Mouse (Mus musculus) T-helper 2 cell (primary cell): Measurements from ENCODE around the gene Tpm3.

ENCODE experiments used
- in situ Hi-C: fragments of 300-600 bp; cut with MboI, MseI; formaldehyde crosslinking; loops from one replicate; pipeline ENCODE4 v1.15.1; 2025; ENCODE audit warnings: high pct_unique_total_duplicates

The Tpm3 gene

DNA sequence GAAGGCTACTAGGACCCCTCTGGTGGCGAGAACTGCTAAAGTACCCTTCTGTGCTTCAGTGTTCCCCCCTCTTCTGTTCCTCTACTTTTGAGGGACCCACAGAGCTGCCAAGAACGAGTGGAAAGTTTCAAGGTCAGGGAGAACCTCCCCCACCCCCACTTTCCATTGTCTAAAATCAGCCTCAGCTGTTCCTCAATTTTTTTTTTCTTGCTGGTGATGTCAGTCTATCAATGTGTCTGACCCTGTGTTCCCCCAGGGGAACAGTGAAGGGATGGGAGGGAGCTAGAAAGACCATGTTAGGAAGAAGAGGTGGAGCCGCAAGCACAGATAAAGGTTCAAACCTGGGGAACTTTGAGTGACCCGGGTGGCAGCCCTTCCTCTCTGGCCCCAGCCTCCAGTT, at the start of gene Tpm3:
Gene Tpm3, plus strand, starts transcription at position 356 of the 400 bp plus-strand sequence.
- in situ Hi-C loops: loop anchor here (10.0 kb wide), 1 partner anchor 1387 kb away; the partner anchor contains the start of gene Khdc4

DNA sequence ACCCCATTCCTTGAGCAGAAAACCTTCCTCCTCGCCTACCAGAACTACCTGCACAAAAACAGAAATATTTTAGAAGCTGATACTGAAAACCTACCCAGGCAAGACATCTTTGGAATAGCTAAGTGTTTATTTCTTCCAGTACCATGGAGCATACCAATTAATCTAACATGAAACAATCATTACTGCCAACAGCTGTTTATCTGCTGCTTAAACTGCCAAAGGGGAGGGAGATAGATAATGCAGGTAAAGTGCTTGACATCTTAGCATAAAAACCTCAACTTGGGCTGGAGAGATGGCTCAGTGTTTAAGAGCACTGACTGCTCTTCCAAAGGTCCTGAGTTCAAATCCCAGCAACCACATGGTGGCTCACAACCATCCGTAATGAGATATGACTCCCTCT, 37.8 kb upstream of the Tpm3 start:
- in situ Hi-C loops: loop anchor here (25.0 kb wide), 1 partner anchor 972 kb away; no protein-coding TSS in a partner anchor

DNA sequence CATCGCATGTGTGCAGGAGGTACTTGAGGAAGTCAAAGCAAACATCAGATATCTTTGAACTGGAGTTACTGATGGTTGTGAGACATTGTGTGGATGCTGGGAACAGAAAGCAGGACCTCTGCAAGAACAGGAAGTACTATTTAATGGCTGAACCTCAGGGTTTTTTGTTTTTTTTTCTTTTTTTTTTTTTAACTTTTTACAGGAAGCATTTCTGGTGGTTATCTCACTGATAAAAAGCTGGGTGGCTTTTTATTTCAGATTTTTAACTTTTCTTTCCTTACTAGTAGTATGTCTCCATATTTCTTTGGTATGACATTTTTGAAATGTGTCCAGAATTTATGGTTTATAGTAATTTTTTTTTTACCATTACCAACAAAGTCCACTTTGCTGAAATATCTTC, 36.2 kb upstream of the Tpm3 start:
- in situ Hi-C loops: loop anchor here (25.0 kb wide), 1 partner anchor 974 kb away; no protein-coding TSS in a partner anchor

DNA sequence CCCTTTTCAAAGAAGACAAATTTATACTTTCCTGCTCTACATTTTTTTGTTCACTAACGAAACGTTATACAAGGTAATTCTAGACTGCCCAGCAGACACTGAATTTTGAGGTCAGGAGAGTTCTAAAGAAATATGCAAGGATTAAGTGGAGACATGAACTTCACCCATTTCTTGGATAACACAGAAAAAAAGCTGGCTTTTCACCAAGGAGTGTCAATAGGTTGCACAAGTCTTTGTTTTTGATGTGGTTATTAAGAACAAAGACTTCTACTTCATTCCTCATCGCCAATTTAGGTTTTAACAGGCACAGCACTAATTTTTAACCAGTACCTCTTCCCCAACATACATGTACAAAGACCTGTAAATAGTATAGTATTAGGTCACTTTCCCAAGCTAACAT, 22.8 kb upstream of the Tpm3 start:
- in situ Hi-C loops: loop anchor here (25.0 kb wide), 1 partner anchor 987 kb away; no protein-coding TSS in a partner anchor

DNA sequence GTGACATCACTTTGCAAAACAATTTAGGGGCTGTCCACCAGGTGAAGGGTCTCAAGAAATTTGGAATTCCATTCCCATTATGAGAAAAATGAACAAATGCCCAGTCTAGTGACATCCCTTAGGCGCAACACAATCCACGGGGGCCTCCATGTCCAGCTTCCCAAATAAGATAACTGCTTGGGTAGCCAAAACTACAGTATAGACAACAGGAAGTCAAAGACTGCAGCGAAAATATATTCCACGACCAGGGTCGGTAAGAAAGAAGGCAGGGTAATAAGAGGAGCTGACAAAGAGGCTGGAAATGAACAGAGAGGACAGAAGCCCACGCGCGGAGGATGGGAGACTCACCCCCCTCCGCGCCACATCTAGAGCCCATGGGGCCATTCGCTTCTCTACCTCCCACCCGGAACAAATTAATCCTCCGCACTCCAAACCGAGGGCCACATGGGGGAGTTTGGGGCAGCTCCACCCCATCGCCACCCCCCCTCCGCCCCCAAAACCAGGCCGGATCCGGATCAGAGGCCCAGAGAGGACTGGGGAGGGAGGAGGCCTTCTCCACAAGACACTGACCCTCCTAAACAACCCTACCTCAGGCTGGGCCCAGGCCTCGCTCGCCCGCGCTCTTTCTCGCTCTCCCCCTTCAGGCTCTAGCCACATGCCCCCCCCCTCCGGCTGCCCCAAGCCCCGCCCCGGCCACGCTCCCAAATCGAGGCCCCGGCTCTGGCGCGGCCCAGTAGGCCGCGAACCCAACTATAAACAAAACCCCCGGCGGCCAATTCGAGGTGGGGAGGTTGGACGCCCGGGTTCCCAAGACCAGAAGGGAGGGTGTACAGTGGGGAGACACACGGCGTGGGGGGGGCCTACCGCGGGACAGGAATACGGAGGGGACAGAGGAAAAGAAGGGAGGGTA, 20.8 kb upstream of the Tpm3 start, which contains the start of gene 4933434E20Rik:
Gene 4933434E20Rik, plus strand, starts transcription at position 196 of the 910 bp plus-strand sequence.
- in situ Hi-C loops: no loop called here

DNA sequence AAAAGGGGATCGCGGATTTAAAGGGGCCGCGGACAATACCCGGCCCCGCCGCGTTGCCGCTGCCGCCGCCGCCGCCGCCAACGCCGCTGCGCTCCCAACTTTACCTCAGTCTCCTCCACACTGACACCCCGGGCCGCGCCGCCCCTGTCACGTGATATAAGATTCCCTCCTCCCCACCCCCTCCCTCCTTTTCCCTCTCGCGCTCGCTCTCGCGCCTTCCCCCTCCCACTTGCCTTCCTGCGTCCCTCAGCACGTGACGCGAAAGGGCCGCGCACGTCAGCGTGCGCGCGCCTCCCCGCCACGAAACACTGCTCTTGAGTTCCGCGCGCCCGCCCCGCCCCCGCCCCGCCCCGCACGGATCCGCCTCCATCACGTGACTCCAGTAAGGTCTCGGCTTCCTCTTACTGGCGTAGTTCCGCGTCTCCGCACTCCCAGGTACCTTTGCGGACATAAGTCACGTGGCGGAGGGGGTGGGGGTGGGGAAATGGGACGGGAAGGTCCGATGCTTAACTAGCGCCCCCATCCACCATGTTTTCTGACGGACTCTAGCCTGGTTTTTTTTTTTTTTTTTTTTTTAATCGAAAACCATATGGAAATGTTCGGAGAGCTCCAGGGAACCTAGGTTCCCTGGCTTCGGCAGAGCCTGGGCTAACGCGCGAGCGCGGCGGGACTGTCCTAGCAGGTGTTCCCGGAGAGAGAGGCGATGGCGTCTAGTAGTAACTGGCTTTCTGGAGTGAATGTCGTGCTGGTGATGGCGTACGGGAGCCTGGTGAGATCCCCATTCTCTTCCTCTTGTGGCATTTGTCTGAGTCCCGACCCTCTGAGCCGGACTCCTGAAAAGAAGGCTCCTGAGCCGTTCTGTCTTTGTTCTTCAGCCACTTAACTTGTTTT, 19.9 kb upstream of the Tpm3 start, which contains the start of gene Ubap2l:
Gene Ubap2l, minus strand, starts transcription at position 278 of the 891 bp plus-strand sequence.
- in situ Hi-C loops: no loop called here

DNA sequence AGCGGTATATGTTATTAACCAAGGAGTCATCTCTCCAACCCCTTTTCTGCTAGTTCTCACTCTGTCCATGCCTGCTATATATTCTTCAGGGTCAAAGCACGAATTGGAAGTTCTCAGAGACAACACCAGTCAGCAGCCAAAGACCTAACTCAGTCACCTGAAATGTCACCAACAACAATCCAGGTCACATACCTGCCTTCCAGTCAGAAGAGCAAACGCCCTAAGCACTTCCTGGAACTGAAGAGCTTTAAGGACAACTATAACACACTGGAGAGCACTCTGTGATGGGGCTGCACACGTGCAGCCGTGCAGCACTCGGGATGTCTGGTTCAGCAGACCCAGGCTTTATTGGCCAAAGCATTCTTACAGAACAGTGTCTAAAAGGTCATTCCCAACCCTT, 10.9 kb upstream of the Tpm3 start:
- in situ Hi-C loops: no loop called here

DNA sequence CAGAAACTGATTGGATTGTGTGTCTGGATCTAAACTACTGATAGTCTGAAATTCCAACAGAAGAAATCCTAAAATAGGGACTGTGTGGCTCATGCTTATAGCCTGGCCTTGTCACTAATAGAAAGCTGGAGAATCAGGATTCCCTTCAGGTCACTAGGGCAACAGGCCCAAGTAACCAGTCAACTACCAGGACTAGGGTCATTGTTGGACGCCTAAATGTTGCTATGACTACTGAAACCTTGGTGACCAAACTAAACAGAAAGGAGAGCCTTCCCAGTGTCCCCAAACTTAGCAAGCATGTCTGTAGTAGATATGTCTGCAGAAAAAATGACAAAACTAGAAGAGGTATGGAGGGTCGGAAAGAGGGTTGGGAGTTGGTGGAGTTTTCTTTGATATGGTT, 9.9 kb upstream of the Tpm3 start:
- in situ Hi-C loops: no loop called here

DNA sequence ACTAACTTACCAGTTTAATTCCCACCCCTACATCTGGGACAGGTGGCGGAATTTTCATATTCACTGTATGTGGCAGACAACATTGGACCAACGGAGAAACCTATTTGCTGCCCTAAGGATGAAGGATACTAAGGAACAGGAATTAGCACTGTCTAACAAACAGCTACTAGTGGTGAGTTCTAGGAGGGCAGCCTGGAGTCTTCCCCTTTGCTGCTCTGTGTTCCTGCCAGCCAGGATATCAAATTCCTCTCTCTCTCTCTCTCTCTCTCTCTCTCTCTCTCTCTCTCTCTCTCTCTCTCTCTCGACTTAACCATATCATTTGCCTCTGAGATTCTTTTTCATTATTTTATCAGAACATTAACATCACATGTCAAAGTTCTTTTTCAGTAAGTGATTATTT, 8.1 kb upstream of the Tpm3 start:
- in situ Hi-C loops: no loop called here

DNA sequence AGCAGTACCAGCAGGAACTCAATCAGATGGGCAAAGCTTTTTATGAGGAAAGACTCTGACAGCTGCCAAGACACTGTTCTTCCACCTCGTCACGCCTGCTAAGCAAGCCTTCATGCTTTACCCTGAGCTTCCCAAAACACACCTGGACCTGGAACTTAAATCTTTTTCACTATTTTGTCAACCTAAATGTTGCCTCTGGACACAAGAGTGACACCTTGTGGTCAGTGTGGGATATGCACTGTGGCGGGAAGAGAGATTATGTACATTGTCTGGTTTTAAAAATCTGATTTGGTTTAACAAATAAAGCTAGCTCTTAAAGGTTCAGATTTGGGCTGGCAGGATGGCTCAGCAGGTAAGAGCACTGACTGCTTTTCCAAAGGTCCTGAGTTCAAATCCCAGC, 6.9 kb upstream of the Tpm3 start:
- in situ Hi-C loops: no loop called here

DNA sequence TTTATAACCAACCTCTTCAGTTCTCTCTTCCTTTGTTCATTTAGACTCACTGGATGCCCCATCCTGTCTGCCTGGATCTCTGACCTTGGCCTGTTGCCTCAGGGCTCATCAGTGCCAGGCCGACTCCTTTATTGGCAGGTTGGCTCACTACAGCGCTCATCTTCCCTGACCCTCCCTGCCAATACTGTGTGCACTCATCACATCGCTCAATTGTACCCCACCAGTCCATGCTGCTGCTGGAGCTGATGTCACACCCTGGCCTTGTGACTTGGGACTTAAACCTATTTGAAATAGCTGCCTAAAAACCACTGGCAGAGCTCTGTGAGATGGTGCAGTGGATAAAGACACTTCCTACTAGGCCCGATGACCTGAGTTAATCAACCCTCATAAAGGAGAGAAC, 4.6 kb upstream of the Tpm3 start:
- in situ Hi-C loops: no loop called here

DNA sequence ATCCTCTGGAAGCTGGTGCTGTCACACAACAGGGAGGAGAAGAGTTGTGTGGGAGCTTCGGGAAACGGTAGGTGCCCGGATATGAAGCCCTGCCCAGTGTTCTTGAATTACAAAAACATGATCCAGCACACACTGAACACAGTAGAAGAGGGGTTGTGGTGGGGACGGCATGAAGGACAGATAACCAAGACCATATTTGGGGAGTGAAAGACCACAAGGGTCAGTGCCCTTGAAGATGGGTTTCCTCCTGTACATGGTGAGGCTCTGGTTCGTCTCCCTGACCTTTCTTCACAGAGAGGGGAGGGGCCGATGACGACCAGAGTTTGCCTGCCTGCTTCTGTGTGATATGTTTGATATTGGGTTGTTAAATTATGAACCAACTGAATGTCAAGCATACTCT, 2.8 kb upstream of the Tpm3 start:
- in situ Hi-C loops: loop anchor here (10.0 kb wide), 1 partner anchor 1385 kb away; the partner anchor contains the start of gene Khdc4

DNA sequence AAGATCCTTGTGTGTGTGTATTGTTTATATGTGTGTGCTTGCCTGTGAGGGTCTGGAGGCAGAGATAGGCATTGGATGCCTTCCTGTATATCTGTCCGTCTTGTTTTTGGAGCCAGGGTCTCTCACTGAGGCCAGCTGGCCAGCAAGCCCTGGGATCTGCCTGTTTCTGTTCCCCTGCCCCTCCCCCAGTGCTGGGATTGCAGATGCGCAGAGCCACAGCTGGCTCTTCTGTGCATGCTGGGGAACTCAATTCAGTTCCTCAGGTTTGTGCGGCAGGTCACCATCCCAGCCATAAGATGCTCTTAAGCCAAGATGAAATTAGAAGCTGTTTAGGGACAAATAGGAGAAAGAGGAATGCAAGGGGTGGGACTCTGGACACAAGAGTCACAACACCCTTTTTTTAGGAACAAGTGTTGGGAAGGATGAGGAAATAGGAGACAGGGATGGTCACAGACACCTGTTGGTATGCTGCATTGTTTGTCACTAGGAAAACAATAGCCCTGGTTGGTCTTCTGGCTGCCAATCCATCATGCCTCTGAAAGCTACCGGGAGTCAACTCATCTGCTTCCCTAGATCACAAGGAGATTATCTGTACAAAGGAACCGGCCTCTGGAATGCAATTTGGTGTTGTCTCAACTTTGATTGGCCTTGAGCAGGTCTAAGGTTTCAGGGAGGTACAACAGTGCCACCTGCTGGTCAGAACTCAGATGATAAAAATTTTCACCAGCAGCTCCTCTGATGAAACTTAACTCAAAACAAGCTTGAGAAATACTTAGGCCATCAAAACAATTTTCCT, 4.7 kb downstream of the Tpm3 start:
- in situ Hi-C loops: loop anchor here (10.0 kb wide), 1 partner anchor 1392 kb away; the partner anchor contains the start of gene Khdc4

DNA sequence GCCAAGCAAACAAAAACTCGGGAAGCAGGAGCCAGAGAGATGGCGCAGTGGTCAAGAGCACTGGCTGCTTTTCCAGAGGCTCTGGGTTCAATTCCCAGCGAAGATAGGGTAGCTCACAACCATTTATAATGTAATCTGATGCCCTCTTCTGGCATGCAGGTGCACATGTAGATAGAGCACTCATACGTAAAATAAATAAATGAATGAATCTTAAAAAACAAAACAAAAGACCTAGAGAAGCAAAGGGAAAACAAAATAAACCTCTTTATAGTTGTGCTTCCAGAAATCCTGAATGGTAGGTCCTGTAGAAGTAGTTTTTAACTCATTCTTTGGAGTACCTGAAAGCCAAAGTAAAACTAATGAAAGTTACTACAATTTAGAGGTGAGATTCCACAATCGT, 5.8 kb downstream of the Tpm3 start:
- in situ Hi-C loops: loop anchor here (10.0 kb wide), 1 partner anchor 1393 kb away; the partner anchor contains the start of gene Khdc4

DNA sequence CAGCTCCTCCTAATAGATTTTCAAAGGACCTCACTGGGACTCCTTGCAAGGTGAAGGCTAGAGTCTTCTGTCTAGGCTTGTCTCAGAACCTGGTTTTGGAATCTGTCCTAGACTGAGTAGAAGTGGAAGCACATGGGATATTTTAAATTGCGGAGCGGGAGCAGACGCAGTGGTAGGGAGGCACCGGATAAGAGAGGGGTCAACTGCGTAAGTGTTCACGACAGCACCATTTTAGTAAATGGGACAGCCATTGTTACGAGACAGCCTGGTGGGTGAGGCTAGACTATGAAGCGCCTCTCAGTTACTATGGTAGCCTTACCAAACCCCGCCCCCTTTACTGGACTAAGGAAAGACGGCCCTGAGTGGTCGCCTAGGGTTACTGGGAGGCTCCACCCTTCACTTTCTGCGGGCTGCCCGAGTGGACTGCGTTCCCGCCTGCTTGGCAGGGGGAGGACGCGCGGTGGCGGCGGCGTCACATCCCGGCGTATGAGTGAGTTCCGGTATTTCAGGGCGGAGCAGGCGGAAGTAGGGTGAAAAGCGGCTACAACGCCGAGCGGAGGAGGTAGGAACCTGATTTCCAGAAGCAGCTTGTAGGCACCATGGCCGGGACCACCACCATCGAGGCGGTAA, 6.8 kb downstream of the Tpm3 start:
- in situ Hi-C loops: loop anchor here (10.0 kb wide), 1 partner anchor 1394 kb away; the partner anchor contains the start of gene Khdc4

DNA sequence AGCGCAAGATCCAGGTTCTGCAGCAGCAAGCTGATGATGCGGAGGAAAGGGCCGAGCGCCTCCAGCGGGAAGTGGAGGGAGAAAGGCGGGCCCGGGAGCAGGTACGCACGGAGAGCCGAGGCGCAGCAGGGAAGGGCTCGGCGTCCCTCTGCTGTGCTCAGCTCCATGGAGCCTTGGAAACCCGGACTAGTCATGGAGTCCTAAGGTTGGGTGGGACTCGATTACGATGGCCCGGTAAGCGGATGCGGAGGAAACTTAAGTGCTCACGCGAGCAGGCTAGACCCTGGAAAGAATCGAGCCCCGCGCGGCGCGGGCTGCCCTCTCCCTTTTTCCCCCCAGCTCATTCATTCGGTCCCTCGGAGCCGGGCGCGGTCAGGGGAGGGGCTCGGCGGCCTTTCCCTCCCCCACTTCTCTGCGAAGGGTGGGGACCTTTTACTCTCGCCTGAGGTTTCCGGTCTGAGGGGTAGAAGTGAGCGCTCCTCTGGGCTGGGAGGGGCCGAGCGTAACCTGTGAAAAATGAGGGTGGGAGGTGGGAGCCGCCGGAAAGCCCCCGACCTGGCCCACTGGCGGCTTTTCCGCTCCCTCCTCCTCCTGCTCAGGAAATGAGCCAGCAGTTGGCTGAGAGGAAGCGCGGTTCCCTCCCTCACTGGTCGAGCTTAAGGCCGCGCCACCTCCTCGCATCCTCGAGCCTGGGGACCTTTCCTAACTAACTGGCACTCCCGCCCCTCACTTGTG, 7.5 kb downstream of the Tpm3 start:
- in situ Hi-C loops: loop anchor here (10.0 kb wide), 1 partner anchor 1395 kb away; the partner anchor contains the start of gene Khdc4

DNA sequence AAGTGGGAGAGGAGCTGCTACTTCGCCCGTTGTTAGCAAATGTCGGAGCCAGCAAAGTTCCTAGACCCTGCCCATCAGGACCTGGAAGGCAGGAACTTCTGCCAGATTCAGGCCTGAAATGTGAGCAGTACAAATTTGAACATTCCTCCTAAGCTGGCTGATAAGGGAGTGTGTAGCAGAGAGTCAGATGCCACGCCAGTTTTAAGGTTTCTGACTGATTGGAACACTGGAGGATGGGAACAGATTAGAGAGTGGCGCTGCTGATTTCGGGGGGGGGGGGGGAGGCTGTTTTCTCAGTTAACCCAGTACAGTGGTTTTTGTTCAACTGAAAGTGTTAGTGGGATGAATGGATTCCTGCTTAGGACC, 8.0 kb downstream of the Tpm3 start:
- in situ Hi-C loops: no loop called here

DNA sequence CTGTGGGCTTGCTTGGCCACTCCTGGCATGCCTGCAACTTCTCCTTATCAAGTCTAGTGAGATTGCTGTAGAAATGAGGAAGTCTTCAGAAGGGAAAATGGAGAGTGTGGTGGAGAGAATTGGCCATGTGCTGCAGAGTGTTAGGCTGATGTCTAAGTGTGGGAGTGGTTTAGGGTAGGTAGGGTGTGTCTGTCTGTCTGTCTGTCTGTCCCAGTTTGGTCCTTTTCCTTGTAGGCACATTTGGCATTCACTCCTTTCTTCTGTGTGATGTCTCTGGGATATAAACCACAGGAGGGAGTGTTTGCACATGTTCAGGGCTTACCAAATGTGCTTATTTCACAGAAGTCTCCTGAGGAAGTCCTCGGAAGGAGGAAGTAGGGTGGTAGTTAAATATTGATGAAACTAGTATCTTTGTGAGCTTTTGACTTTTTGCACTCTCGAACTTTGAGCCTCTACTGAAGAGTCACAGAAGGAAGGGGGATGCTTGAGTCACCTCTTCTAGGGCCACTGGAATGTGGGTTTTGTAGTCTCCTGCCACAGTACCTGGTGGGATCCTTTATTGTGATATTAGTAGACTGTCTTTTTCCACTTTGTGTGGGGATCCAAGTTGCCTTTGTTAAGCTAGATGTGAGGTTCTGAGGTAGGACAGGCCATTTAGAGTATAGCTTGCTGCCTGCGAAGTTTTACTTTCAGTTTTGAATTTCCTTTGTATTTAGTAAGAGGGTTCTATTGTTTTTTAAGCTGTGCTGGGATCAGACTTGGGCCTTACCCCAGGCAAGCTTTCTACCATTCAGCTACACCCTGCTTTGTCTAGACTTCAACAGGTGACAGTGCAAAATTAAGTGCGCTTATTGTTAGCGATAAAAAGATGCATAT, 9.2 kb downstream of the Tpm3 start:
- in situ Hi-C loops: no loop called here

DNA sequence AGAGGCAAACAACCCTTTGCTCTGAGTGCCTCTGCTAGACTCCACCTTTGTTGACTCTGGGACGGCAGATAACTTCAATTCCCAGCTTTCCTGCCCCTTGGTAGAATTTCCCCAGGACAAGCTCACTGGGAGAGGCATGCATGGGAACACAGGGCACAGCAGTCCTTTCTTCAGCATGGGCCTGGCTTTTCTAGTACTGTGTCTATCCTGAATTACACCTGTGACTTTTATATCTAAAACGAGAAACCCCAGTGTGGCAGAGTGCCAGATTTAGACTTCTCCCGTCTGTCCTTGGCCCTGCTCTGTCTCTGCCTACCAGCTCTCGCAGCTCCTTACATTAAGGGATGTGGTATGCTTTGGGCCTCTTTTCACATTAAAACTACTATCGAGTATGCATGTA, 10.6 kb downstream of the Tpm3 start:
- in situ Hi-C loops: no loop called here
